Mouse (Mus musculus): ENCODE measurements around the gene Acp4. TPM values are rescaled to one million over a fixed set of nuclear protein-coding genes. Genes with fewer than 3 reads are reported as not detected.
"Not testable (repeated sequence)": the region's sequence is repeated elsewhere in the genome, so short reads cannot be mapped to it uniquely, and the experiment has no call there.

The Acp4 gene
- not detected in 2 replicates for polyA plus RNA-seq (2016; fragmentation: Nextera tagmentation; extraction: Ambion mirVana)

GRCm38 (mm10) chr7:44257278-44257677 lies at the start of gene Acp4:
TSS of gene Acp4 (minus strand) at chr7:44257378.
- Histone ChIP-seq H3K9me3 (replicated peaks) (no peaks in the 10 kb centered on the region), H3K4me1 (no peaks in the 10 kb centered on the region), H3K9ac (no peak within 1 kb of the TSS), H3K4me2 (no peak within 1 kb of the TSS), H3K27me3 (replicated peaks) (peaks cover 22% of the 10 kb centered on the region), H3K27ac (no peak within 1 kb of the TSS), H3K36me3 (peaks cover 22% of the 10 kb centered on the region), H3K4me3 (no peak within 1 kb of the TSS)
- WGBS (ENCODE audit: insufficient replicate concordance), result 71% methylated on average over 4 of the region's 4 CpGs
- no peak for ATAC-seq

- Histone ChIP-seq H3K4me2 (peak within 1 kb of the TSS; percentile 86), H3K27ac (no peak within 1 kb of the TSS), H3K27me3 (replicated peaks) (peaks cover 60% of the 10 kb centered on the region), H3K9me3 (replicated peaks) (no peaks in the 10 kb centered on the region), H3K36me3 (no peaks in the 10 kb centered on the region), H3K4me3 (peak within 1 kb of the TSS; percentile 66), H3K9ac (no peak within 1 kb of the TSS), H3K4me1 (peaks cover 40% of the 10 kb centered on the region)
- 41% methylated on average over 6 of the region's 6 CpGs for WGBS (ENCODE audit: insufficient replicate concordance)
- no peak for ATAC-seq
Observed at GRCm38 (mm10) chr7:44306516-44307240, 49.5 kb upstream of the Acp4 start, which contains the start of gene Clec11a. TSS of gene Clec11a (minus strand) at chr7:44306902.

- H3K9me3 ChIP-seq (replicated peaks), result no peaks in the 10 kb centered on the region
- no peak overlapping the region for H3K9ac ChIP-seq
- ATAC-seq, result no peak
- no peak overlapping the region for H3K27ac ChIP-seq
- H3K4me1 ChIP-seq, result peaks cover 32% of the 10 kb centered on the region
- peak overlapping the region; percentile 66 for H3K4me3 ChIP-seq
- H3K27me3 ChIP-seq (replicated peaks), result peaks cover 52% of the 10 kb centered on the region
- peak overlapping the region; percentile 86 for H3K4me2 ChIP-seq
- no peaks in the 10 kb centered on the region for H3K36me3 ChIP-seq
- WGBS (ENCODE audit: insufficient replicate concordance), result 11% methylated on average over 16 of the region's 16 CpGs
Observed at GRCm38 (mm10) chr7:44305686-44306085, 48.5 kb upstream of the Acp4 start.

- Histone ChIP-seq H3K27me3 (replicated peaks) (peaks cover 50% of the 10 kb centered on the region), H3K4me2 (peak overlapping the region; percentile 86), H3K36me3 (no peaks in the 10 kb centered on the region), H3K4me1 (peaks cover 26% of the 10 kb centered on the region), H3K9me3 (replicated peaks) (no peaks in the 10 kb centered on the region), H3K27ac (peak overlapping the region; percentile 77), H3K4me3 (peak overlapping the region; percentile 66), H3K9ac (peak overlapping the region; percentile 68)
- WGBS (ENCODE audit: insufficient replicate concordance), result under 1% methylated on average over 49 of the region's 49 CpGs
- peak; percentile 90 for ATAC-seq
Observed at GRCm38 (mm10) chr7:44304775-44305641, 47.8 kb upstream of the Acp4 start.

GRCm38 (mm10) chr7:44304463-44304774 lies 47.2 kb upstream of the Acp4 start:
- peak overlapping the region; percentile 66 for H3K4me3 ChIP-seq
- H3K4me1 ChIP-seq, result peaks cover 26% of the 10 kb centered on the region
- H3K4me2 ChIP-seq, result peak overlapping the region; percentile 86
- WGBS (ENCODE audit: insufficient replicate concordance), result under 1% methylated on average over 25 of the region's 25 CpGs
- H3K36me3 ChIP-seq, result no peaks in the 10 kb centered on the region
- no peaks in the 10 kb centered on the region for H3K9me3 ChIP-seq (replicated peaks)
- peak overlapping the region; percentile 77 for H3K27ac ChIP-seq
- peaks cover 44% of the 10 kb centered on the region for H3K27me3 ChIP-seq (replicated peaks)
- peak overlapping the region; percentile 68 for H3K9ac ChIP-seq
- ATAC-seq, result peak; percentile 7

GRCm38 (mm10) chr7:44303346-44304340 lies 46.5 kb upstream of the Acp4 start:
- Histone ChIP-seq H3K36me3 (no peaks in the 10 kb centered on the region), H3K4me3 (peak overlapping the region; percentile 66), H3K4me1 (peaks cover 26% of the 10 kb centered on the region), H3K9ac (peak overlapping the region; percentile 68), H3K4me2 (peak overlapping the region; percentile 86), H3K27me3 (replicated peaks) (peaks cover 39% of the 10 kb centered on the region), H3K27ac (peak overlapping the region; percentile 77; the same call in 1 of the 2 replicates), H3K9me3 (replicated peaks) (no peaks in the 10 kb centered on the region)
- 76% methylated on average over 14 of the region's 14 CpGs for WGBS (ENCODE audit: insufficient replicate concordance)
- no peak for ATAC-seq

- not testable (repeated sequence) for H3K9me3 ChIP-seq (replicated peaks); H3K4me3 ChIP-seq
- 58% methylated on average over 2 of the region's 2 CpGs for WGBS (ENCODE audit: insufficient replicate concordance)
Observed at GRCm38 (mm10) chr7:44297501-44297900, 40.3 kb upstream of the Acp4 start.

GRCm38 (mm10) chr7:44291418-44291817 lies 34.2 kb upstream of the Acp4 start:
- no peaks in the 10 kb centered on the region for H3K36me3 ChIP-seq
- 42% methylated on average over 4 of the region's 4 CpGs for WGBS (ENCODE audit: insufficient replicate concordance)
- H3K4me1 ChIP-seq, result no peaks in the 10 kb centered on the region
- no peaks in the 10 kb centered on the region for H3K9me3 ChIP-seq (replicated peaks)
- no peak overlapping the region for H3K4me2 ChIP-seq
- H3K27ac ChIP-seq, result no peak overlapping the region
- H3K4me3 ChIP-seq, result no peak overlapping the region
- H3K9ac ChIP-seq, result no peak overlapping the region
- no peak for ATAC-seq
- peaks cover 18% of the 10 kb centered on the region; the same call in 1 of the 2 replicates for H3K27me3 ChIP-seq (replicated peaks)

More at GRCm38 (mm10) chr7:44297501-44297900, 40.3 kb upstream of the Acp4 start:
- peaks cover 20% of the 10 kb centered on the region for H3K27me3 ChIP-seq (replicated peaks)
- not testable (repeated sequence) for H3K9ac ChIP-seq, H3K4me1 ChIP-seq, H3K4me2 ChIP-seq, ATAC-seq, H3K36me3 ChIP-seq, H3K27ac ChIP-seq

- no peak for ATAC-seq
- H3K4me2 ChIP-seq, result no peak overlapping the region
- no peaks in the 10 kb centered on the region for H3K4me1 ChIP-seq
- H3K9me3 ChIP-seq (replicated peaks), result no peaks in the 10 kb centered on the region
- no peak overlapping the region for H3K27ac ChIP-seq
- WGBS (ENCODE audit: insufficient replicate concordance), result 55% methylated on average over 4 of the region's 4 CpGs
- H3K27me3 ChIP-seq (replicated peaks), result peaks cover 15% of the 10 kb centered on the region; the same call in 1 of the 2 replicates
- H3K9ac ChIP-seq, result no peak overlapping the region
- no peak overlapping the region for H3K4me3 ChIP-seq
- no peaks in the 10 kb centered on the region for H3K36me3 ChIP-seq
Observed at GRCm38 (mm10) chr7:44290986-44291385, 33.8 kb upstream of the Acp4 start.

- WGBS (ENCODE audit: insufficient replicate concordance), result 59% methylated on average over 7 of the region's 7 CpGs
- Histone ChIP-seq H3K4me1 (no peaks in the 10 kb centered on the region), H3K9ac (no peak overlapping the region), H3K27ac (no peak overlapping the region), H3K4me2 (no peak overlapping the region), H3K36me3 (no peaks in the 10 kb centered on the region), H3K27me3 (replicated peaks) (peaks cover 19% of the 10 kb centered on the region), H3K9me3 (replicated peaks) (no peaks in the 10 kb centered on the region), H3K4me3 (no peak overlapping the region)
- ATAC-seq, result no peak
Observed at GRCm38 (mm10) chr7:44287760-44288159, 30.6 kb upstream of the Acp4 start.

GRCm38 (mm10) chr7:44281586-44281985 lies 24.4 kb upstream of the Acp4 start:
- no peak for ATAC-seq
- H3K4me3 ChIP-seq, result no peak overlapping the region
- H3K27ac ChIP-seq, result no peak overlapping the region
- no peaks in the 10 kb centered on the region for H3K36me3 ChIP-seq
- no peak overlapping the region for H3K9ac ChIP-seq
- H3K4me2 ChIP-seq, result no peak overlapping the region
- WGBS (ENCODE audit: insufficient replicate concordance), result 64% methylated on average over 7 of the region's 7 CpGs
- H3K4me1 ChIP-seq, result no peaks in the 10 kb centered on the region
- no peaks in the 10 kb centered on the region for H3K9me3 ChIP-seq (replicated peaks)
- H3K27me3 ChIP-seq (replicated peaks), result peaks cover 14% of the 10 kb centered on the region
